Mouse (Mus musculus): Measurements from ENCODE around the gene Dazap1. TPM values are rescaled to one million over a fixed set of nuclear protein-coding genes. Genes with fewer than 3 reads are reported as not detected.
"Not testable (repeated sequence)": the region's sequence is repeated elsewhere in the genome, so short reads cannot be mapped to it uniquely, and the experiment has no call there.

The Dazap1 gene
- 70.7 and 71.8 TPM in 2 replicates for polyA plus RNA-seq (2016; fragmentation: Nextera tagmentation; extraction: Ambion mirVana)

GRCm38 (mm10) chr10:80260642-80261584 is at the start of gene Dazap1, which contains the start of gene Gamt:
Gene Dazap1 (plus strand): TSS chr10:80261486.
Gene Gamt (minus strand): TSS chr10:80261012.
- WGBS: under 1% methylated on average over 49 of the region's 49 CpGs

GRCm38 (mm10) chr10:80211547-80212103 is 49.7 kb upstream of the Dazap1 start:
- H3K36me3 ChIP-seq; ATAC-seq (ENCODE audit: insufficient number of reproducible peaks, insufficient read depth, low FRiP score, low TSS enrichment); H3K4me2 ChIP-seq (replicated peaks); H3K9me3 ChIP-seq; H3K4me3 ChIP-seq; H3K9ac ChIP-seq; H3K27me3 ChIP-seq; H3K27ac ChIP-seq: not testable (repeated sequence)
- H3K4me1 ChIP-seq: peaks cover 10% of the 10 kb centered on the region
- 56% methylated on average over 7 of the region's 7 CpGs for WGBS

More at GRCm38 (mm10) chr10:80260642-80261584, at the start of gene Dazap1, which contains the start of gene Gamt:
- Histone ChIP-seq H3K9ac (peak within 1 kb of the TSS; percentile 67), H3K36me3 (peaks cover 30% of the 10 kb centered on the region), H3K4me2 (replicated peaks) (peak within 1 kb of the TSS; percentile 89), H3K4me3 (peak within 1 kb of the TSS; percentile 57), H3K9me3 (no peaks in the 10 kb centered on the region), H3K27ac (peak within 1 kb of the TSS; percentile 97), H3K27me3 (no peaks in the 10 kb centered on the region), H3K4me1 (peaks cover 29% of the 10 kb centered on the region)
- ATAC-seq (ENCODE audit: insufficient number of reproducible peaks, insufficient read depth, low FRiP score, low TSS enrichment): peak; percentile 90

- Histone ChIP-seq H3K4me2 (replicated peaks) (no peak overlapping the region), H3K9ac (no peak overlapping the region), H3K27me3 (no peaks in the 10 kb centered on the region), H3K9me3 (no peaks in the 10 kb centered on the region), H3K36me3 (no peaks in the 10 kb centered on the region), H3K4me3 (no peak overlapping the region), H3K27ac (0 out of 2 replicates have a peak overlapping the region, but pooled peaks have one; percentile 3), H3K4me1 (peaks cover 2% of the 10 kb centered on the region; the same call in 1 of the 2 replicates)
- 23% methylated on average over 16 of the region's 16 CpGs for WGBS
- no peak for ATAC-seq (ENCODE audit: insufficient number of reproducible peaks, insufficient read depth, low FRiP score, low TSS enrichment)
Observed at GRCm38 (mm10) chr10:80215048-80215772, 46.1 kb upstream of the Dazap1 start.

- no peaks in the 10 kb centered on the region for H3K36me3 ChIP-seq
- H3K4me2 ChIP-seq (replicated peaks): no peak overlapping the region
- no peaks in the 10 kb centered on the region for H3K9me3 ChIP-seq
- no peak overlapping the region for H3K27ac ChIP-seq
- ATAC-seq (ENCODE audit: insufficient number of reproducible peaks, insufficient read depth, low FRiP score, low TSS enrichment): no peak
- no peaks in the 10 kb centered on the region for H3K27me3 ChIP-seq
- H3K4me3 ChIP-seq: no peak overlapping the region
- no peak overlapping the region for H3K9ac ChIP-seq
- H3K4me1 ChIP-seq: peaks cover 11% of the 10 kb centered on the region; the same call in 1 of the 2 replicates
- WGBS: 52% methylated on average over 6 of the region's 9 CpGs
Observed at GRCm38 (mm10) chr10:80220676-80221075, 40.6 kb upstream of the Dazap1 start.

- not testable (repeated sequence) for H3K4me3 ChIP-seq; H3K9ac ChIP-seq; H3K27ac ChIP-seq; ATAC-seq (ENCODE audit: insufficient number of reproducible peaks, insufficient read depth, low FRiP score, low TSS enrichment); H3K4me2 ChIP-seq (replicated peaks); H3K36me3 ChIP-seq; H3K9me3 ChIP-seq; H3K27me3 ChIP-seq
- WGBS: 89% methylated on average over 2 of the region's 2 CpGs
- peaks cover 22% of the 10 kb centered on the region for H3K4me1 ChIP-seq
Observed at GRCm38 (mm10) chr10:80223137-80223536, 38.1 kb upstream of the Dazap1 start.

GRCm38 (mm10) chr10:80226071-80226415 is 35.2 kb upstream of the Dazap1 start:
- Histone ChIP-seq H3K4me1 (peaks cover 35% of the 10 kb centered on the region), H3K4me2 (replicated peaks) (peak overlapping the region; percentile 36), H3K4me3 (peak overlapping the region; percentile 83), H3K27ac (peak overlapping the region; percentile 96), H3K9me3 (no peaks in the 10 kb centered on the region), H3K9ac (0 out of 2 replicates have a peak overlapping the region, but pooled peaks have one; percentile 19), H3K36me3 (peaks cover 20% of the 10 kb centered on the region), H3K27me3 (no peaks in the 10 kb centered on the region)
- under 1% methylated on average over 14 of the region's 14 CpGs for WGBS
- ATAC-seq (ENCODE audit: insufficient number of reproducible peaks, insufficient read depth, low FRiP score, low TSS enrichment): peak; percentile 0; the same call in 1 of the 2 replicates

- Histone ChIP-seq H3K27ac (peak within 1 kb of the TSS; percentile 96), H3K4me2 (replicated peaks) (peak within 1 kb of the TSS; percentile 83), H3K9ac (peak within 1 kb of the TSS; percentile 94), H3K36me3 (peaks cover 23% of the 10 kb centered on the region), H3K4me3 (peak within 1 kb of the TSS; percentile 83), H3K27me3 (no peaks in the 10 kb centered on the region), H3K4me1 (peaks cover 34% of the 10 kb centered on the region), H3K9me3 (no peaks in the 10 kb centered on the region)
- WGBS: under 1% methylated on average over 69 of the region's 75 CpGs
- peak; percentile 98 for ATAC-seq (ENCODE audit: insufficient number of reproducible peaks, insufficient read depth, low FRiP score, low TSS enrichment)
Observed at GRCm38 (mm10) chr10:80226416-80227165, 34.7 kb upstream of the Dazap1 start, which contains the start of gene Mum1. Gene Mum1 (plus strand): TSS chr10:80226434.

GRCm38 (mm10) chr10:80227166-80227539 is 34.1 kb upstream of the Dazap1 start:
- Histone ChIP-seq H3K27ac (peak overlapping the region; percentile 96), H3K9me3 (no peaks in the 10 kb centered on the region), H3K9ac (peak overlapping the region; percentile 94), H3K36me3 (peaks cover 29% of the 10 kb centered on the region), H3K4me1 (peaks cover 36% of the 10 kb centered on the region), H3K4me3 (peak overlapping the region; percentile 83), H3K4me2 (replicated peaks) (peak overlapping the region; percentile 83), H3K27me3 (no peaks in the 10 kb centered on the region)
- no peak for ATAC-seq (ENCODE audit: insufficient number of reproducible peaks, insufficient read depth, low FRiP score, low TSS enrichment)
- WGBS: 5% methylated on average over 10 of the region's 10 CpGs

GRCm38 (mm10) chr10:80227877-80228775 is 33.2 kb upstream of the Dazap1 start:
- Histone ChIP-seq H3K4me2 (replicated peaks) (peak overlapping the region; percentile 83), H3K9me3 (no peaks in the 10 kb centered on the region), H3K27ac (peak overlapping the region; percentile 96), H3K36me3 (peaks cover 39% of the 10 kb centered on the region), H3K27me3 (no peaks in the 10 kb centered on the region), H3K4me3 (peak overlapping the region; percentile 83), H3K9ac (peak overlapping the region; percentile 94), H3K4me1 (peaks cover 46% of the 10 kb centered on the region)
- ATAC-seq (ENCODE audit: insufficient number of reproducible peaks, insufficient read depth, low FRiP score, low TSS enrichment): no peak
- WGBS: 56% methylated on average over 15 of the region's 15 CpGs

- H3K4me3 ChIP-seq: no peak overlapping the region
- H3K9me3 ChIP-seq: no peaks in the 10 kb centered on the region
- H3K9ac ChIP-seq: no peak overlapping the region
- peaks cover 14% of the 10 kb centered on the region for H3K4me1 ChIP-seq
- peaks cover 96% of the 10 kb centered on the region for H3K36me3 ChIP-seq
- no peak overlapping the region for H3K4me2 ChIP-seq (replicated peaks)
- H3K27ac ChIP-seq: no peak overlapping the region
- no peaks in the 10 kb centered on the region for H3K27me3 ChIP-seq
- no peak for ATAC-seq (ENCODE audit: insufficient number of reproducible peaks, insufficient read depth, low FRiP score, low TSS enrichment)
- WGBS: 96% methylated on average over 13 of the region's 13 CpGs
Observed at GRCm38 (mm10) chr10:80236145-80236825, 25.0 kb upstream of the Dazap1 start.
